Mouse (Mus musculus) embryo, embryonic 11.5 days (tissue): ENCODE results near the gene Ing5.
"Not testable (repeated sequence)": the region's sequence is repeated elsewhere in the genome, so short reads cannot be mapped to it uniquely, and the experiment has no call there.

Experiments
- DNase-seq: peaks from one replicate; pipeline ENCODE4 v3.0.0-alpha.2; 2012; ENCODE audit warnings: low read depth, low spot score

Ing5 gene

GRCm38 (mm10) chr1:93810011-93810410 is 6.2 kb downstream of the Ing5 start:
- no peak for DNase-seq

- no peak for DNase-seq
Measured at GRCm38 (mm10) chr1:93811495-93812039, 7.8 kb downstream of the Ing5 start.

DNA sequence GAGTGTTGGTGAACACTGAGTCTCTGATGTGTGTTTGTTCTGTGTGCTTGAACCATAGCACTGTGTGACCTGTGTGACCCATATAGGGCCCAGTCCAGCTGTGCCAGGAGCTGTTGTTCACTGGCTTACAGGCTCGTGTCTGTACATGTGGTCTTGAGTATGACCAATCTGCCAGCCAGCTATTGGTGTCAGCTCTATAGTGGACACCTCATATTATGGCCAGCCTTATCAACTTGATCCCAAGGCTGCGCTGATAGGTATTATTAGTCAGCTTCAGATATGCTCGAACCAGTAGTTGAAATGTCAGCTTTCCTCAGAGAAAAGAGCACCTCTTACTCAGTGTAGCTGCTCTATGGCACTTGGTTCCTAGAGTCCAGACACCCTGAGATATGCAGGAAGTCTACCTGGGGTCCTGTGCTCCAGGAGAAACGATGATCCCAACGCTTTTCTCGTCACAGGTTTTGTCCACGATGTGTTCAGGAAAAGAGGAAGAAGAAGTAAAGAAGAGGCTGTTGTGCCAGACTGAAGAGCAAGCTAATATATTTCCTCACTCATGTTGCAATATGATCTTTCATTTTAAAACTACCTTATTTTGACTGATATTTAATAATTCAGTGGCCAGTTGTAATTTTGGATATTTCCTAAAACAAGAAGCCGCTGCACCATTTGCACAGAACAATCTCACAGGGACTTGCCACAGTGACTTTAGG is 14.2 kb downstream of the Ing5 start:
- DNase-seq: no peak

DNA sequence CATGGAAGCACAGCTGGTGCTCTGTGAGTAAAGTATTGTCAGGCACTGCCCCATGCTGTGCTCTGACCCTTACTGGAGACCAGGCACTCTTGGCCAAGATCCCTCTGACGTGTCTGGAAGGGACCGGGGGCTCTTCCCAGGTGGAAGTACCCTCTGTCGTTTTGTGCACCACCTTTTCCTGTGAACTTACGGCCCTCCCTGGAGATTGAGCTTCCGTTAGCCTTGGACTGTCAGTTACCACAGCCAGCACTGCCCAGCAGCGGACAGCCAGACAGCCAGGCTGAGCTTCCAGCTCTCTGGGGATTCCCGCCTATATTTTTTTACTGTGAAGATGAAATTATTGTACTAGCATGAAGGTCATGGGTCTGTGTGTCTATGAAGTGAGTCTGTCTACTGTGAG is 15.0 kb downstream of the Ing5 start:
- no peak for DNase-seq

- DNase-seq: no peak
Measured at GRCm38 (mm10) chr1:93823796-93824495, 20.2 kb downstream of the Ing5 start.

- DNase-seq: no peak
Measured at GRCm38 (mm10) chr1:93824609-93825008, 20.8 kb downstream of the Ing5 start, which contains the start of gene D2hgdh. Gene D2hgdh (plus strand): TSS chr1:93824909.

DNA sequence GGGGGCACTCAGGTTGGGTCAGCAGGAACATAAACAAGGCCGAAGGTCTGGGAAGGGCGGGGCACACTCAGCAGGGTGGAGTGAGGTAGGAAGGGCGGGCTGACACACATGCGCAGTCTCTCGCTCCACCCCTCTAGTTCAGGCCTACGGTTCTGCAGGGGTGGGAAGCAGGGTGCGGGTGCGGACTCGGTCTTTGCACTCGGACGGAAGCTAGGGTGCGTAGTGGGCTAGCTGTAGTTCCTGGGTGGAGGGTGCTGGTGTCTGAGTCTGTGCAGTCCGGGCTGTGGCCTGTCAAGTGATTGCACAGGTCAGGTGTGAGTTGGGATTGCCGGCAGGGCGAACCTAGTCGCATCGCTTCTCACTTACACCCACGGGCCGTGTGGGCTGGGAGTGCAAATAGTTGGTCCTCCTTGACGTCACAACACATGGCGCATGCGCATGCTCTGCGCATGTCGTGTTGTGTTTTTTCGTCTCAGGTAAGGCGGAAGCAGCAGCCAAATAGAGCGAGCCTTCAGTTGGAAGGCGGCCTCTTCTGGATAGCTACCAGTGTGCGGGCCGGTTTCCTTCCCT is 21.4 kb downstream of the Ing5 start:
- peak; percentile 94 for DNase-seq

DNA sequence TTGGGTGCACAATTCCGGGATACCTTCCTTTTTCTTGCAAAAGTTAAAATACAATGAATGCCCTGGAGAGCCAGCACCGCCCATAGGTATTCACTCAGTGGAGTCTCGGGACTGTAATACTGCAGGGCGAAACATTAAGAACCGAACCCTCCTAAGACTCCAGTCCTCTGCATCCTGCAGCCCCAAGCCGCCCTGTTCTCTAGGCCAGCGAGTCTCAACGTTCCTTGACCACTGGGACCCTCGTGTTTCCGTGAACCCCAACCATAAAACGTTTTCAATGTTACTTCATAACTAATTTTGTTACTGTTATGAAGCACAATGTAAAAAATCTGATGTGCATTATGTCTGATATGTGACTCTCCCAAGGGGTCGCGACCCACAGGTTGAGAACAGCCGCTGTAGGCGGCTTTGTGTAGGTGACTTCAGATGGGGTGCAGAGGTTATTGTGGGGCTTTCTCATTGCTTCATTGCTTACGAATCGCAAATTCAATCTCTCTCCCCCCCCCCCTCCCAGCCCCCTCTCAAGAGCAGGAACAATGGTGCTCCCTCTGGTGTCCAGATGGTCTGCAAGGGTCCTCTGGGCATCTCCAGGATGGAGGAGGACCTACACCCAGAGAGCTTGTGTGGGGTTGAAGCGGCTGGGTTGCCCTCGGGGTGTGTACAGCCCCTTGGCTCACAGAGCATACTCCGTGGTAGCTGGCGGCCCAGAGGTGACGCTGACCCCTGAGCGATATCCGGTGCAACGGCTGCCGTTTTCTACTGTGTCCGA is 22.2 kb downstream of the Ing5 start:
- no peak for DNase-seq

DNA sequence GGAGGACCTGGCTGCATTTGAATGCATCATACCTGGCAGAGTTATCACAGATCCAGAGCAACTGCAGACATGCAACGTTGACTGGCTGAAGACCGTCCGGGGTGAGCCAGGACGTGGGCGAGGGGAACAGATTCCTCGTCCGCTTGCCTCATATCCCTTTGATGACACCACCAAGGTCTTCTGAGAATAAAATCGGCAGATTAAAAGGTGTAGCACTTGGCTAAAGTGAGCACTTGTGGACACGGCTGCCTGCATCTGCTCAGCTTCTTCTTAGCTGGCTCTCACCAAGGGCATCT is 22.7 kb downstream of the Ing5 start:
- DNase-seq: no peak

DNA sequence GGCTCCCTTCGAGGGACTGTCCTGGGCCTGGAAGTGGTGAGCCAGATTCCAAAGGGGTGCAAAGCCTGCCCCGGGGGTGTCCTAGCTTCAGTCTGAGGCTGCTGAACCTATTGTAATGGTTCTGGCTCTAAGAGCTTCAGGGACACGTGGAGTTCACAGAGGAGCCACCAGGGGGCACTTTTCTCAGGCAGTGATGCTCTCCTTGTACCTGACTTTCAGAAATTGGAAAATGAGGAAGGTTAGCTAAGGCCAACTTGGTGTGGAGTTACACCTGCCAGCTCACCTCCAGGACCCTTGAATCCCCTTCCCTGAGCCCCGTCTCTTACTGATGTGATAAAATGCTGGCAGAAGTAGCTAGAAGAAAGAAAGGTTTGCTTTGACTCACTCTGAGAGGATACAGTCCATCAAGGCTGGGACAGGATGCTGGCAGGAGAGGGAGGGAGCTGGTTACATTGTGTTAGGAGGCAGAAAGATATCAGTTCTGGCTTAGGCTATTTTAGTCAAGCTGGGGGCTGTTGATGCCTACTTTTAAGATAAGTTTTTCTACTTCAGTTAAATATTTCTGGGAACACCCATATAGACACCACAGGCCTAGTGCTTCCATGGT is 29.1 kb downstream of the Ing5 start:
- DNase-seq: not testable (repeated sequence)

- DNase-seq: no peak
Measured at GRCm38 (mm10) chr1:93834671-93835150, 30.9 kb downstream of the Ing5 start.

DNA sequence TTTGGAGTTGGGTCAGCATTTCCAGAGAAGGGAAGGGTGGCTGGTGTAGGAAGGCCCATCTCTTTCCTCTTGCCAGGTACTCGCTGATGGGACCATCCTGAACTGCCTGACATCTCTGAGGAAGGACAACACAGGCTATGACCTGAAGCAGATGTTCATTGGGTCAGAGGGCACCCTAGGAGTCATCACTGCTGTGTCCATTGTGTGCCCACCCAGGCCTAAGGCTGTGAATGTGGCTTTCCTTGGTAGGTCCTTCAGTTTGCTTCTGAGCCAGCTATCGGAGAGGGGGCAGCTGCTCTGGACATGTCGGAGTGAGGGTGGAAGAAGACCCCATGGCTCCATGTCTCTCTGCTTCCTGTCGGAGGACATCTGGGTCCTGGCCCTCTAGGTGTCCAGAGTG is 31.4 kb downstream of the Ing5 start:
- no peak for DNase-seq

DNA sequence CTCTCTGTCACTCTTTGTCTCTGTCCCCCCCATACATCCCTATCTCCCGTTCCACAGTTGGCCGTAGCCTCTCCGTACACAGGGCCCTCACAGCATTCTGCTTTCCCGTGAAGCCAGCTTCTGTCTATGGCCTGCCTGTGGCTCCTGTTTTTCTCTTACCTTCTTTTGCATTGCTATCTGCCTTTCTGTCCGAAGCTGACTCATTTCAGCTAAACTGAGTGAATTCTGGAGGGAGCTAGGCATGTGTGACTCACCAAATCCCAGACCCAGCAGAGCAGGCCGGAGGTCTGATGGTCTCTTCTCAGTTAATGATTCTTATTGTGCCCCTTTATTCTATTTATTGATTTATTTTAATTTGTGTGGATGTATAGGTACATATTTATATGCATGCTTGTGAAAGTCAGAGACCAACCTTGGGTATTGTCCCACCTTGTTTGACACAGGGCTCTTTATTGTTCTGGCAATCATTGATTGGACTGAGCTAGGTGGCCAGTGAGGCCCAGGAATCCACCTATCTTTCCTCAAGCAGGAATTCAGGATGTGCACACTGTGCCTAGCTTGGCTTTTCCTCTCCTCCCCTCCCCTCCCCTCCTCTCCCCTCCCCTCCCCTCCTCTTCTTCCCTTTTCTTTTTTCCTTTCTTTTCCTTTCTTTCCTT is 32.2 kb downstream of the Ing5 start:
- DNase-seq: no peak

- DNase-seq: no peak
Measured at GRCm38 (mm10) chr1:93836532-93836913, 32.8 kb downstream of the Ing5 start.

GRCm38 (mm10) chr1:93837335-93837734 is 33.6 kb downstream of the Ing5 start:
- DNase-seq: no peak

GRCm38 (mm10) chr1:93838569-93838968 is 34.8 kb downstream of the Ing5 start:
- not testable (repeated sequence) for DNase-seq

- DNase-seq: not testable (repeated sequence)
Measured at GRCm38 (mm10) chr1:93845766-93846366, 42.1 kb downstream of the Ing5 start.

GRCm38 (mm10) chr1:93855790-93856189 is 52.0 kb downstream of the Ing5 start:
- DNase-seq: not testable (repeated sequence)

DNA sequence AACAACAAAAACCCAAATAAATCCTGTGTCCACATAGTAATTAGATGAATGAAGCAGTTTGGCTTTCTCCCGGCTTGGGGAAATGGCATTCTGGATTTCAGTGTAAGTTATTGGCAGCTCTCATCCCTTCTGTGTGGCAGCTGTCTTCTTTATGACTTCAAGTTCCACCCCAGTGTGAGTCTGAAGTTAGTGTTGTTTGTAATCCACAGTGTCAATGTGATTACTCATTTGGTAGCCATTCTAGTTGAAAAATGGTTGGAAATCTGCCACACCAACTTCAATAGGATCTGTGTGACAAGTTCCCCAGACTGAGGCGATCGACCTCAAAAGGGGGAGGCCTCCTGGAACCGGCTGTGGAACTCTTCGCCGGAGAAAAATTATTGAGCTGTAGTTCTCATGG is 53.6 kb downstream of the Ing5 start:
- DNase-seq: no peak

GRCm38 (mm10) chr1:93857991-93858390 is 54.2 kb downstream of the Ing5 start:
- no peak for DNase-seq

- no peak for DNase-seq
Measured at GRCm38 (mm10) chr1:93859619-93860018, 55.9 kb downstream of the Ing5 start.
